Mouse (Mus musculus) NIH3T3 (cell line): ENCODE results near the gene Agtrap.
"Not testable (repeated sequence)": the region's sequence is repeated elsewhere in the genome, so short reads cannot be mapped to it uniquely, and the experiment has no call there.

Experiments
- DNase-seq: peaks from one replicate; pipeline ENCODE4 v3.0.0-alpha.2; 2012; ENCODE audit warnings: low read depth

Agtrap gene

DNA sequence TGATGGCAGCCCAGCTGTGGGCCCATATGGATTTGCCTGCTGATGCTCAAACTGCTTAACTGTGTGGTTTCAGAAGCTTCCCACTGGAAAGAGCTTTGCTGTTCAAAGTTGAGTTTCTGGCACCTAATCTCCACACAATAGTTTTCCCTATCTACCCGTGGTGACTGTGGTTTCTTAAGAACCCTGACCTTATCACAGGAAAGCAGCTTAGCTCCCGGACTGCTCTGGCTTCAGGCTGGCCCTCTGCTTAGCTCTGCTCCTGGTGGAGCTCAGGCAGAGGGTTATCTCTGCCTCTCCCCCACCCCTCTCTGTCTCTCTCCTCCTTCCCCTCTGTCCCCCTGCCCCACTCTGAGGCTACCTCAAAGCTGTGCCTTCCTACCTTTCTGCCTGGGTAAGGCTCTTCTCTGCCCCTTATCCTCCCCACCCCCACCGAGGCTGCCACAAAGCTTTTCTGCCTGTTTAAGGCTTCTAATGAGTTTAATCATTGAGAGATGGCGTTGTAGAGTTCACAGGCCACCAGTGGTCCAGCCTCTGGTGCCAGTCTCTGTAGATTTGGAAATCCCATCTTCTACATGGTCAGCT, 41.3 kb downstream of the Agtrap start:
- no peak for DNase-seq

DNA sequence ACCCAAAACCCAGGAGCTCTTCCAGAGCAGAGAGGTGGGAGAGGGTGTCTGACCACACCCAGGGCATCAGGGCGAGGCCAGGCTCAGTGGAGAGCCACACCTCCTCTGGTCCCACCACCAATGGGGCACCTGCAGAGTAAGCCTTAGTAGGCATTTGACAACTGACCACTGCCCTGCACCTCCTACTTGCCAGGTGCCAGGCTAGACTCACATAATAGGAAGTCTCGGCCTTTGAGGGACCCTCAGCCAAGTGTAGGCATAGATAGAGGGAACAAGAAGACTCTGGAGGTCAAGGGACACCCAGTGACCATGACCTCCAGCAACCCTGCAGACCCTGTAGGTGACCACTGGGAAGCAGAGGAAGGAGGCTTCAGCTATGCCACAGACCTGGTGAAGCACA, 43.7 kb downstream of the Agtrap start:
- DNase-seq, result no peak

DNA sequence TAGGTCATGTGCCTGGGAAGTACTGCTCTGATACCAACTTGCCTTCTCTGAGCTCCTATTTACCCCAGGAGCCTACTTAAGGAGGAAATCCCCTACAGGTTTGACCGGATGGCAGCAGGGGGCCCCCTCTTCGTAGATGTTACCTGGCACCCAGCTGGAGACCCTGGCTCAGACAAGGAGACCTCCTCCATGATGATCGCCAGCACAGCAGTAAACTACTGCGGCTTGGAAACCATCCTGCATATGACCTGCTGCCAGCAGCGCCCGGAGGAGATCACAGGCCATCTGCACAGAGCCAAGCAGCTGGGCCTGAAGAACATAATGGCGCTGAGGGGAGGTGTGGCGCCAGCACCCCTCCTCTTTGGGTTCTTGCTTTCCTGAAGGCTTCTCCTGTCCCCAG, 44.5 kb downstream of the Agtrap start:
- not testable (repeated sequence) for DNase-seq

DNA sequence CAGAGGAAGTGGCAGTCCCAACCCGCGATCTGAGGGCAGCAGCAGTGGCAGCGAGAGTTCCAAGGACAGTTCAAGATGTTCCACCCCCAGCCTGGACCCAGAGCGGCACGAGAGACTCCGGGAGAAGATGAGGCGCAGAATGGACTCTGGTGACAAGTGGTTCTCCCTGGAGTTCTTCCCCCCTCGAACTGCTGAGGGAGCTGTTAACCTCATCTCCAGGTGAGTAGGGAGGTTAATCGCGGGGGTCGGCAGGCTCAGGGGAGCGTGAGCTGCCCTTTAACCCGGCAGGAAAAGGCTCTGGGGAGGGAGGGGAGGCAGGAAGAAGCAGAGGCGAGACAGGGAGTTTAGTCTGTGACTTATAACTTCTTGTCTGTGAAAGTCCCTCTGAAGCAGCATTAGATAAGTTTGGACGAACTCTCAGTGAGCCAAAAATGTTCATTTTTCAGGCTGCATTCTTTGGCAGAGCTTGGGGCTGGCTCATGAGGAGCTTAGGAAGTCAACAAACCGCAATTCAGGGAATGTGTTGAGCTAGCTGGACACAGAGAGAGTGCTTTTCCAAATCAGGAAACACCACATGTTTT, 46.1 kb downstream of the Agtrap start:
- DNase-seq, result peak; percentile 78

DNA sequence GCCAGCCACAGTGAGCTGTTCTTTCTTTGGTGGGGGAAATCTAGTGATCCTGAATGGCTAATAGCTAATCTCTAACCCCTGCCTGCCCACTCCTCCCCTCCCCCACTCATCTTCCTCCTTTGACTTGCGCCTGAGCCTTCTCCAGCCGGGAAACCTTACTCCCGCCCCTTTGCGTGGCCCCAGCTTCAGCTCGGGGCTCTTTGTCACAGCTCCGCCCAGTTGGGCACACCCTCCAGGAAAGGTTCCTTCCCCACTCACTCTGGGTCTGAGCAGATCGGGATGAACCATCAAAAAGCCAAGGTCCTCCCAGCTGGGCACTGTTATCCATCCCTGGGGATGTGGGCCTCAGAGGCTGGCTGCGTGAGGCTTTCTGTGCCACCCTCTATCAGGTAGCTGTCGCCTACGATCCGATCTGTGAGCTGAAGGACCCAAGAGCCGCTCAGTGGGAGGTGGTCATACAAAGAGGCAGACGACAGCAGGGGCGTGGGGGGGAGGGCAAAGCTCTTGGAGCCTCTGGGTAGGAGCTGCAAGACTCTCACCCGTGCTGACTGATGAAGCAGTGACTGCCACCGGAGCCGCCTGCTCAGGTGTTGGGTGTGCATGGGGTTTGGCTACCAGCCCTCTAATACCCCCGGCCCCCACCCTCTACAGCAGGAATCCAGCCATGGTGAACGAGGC, 46.8 kb downstream of the Agtrap start:
- peak; percentile 87 for DNase-seq

DNA sequence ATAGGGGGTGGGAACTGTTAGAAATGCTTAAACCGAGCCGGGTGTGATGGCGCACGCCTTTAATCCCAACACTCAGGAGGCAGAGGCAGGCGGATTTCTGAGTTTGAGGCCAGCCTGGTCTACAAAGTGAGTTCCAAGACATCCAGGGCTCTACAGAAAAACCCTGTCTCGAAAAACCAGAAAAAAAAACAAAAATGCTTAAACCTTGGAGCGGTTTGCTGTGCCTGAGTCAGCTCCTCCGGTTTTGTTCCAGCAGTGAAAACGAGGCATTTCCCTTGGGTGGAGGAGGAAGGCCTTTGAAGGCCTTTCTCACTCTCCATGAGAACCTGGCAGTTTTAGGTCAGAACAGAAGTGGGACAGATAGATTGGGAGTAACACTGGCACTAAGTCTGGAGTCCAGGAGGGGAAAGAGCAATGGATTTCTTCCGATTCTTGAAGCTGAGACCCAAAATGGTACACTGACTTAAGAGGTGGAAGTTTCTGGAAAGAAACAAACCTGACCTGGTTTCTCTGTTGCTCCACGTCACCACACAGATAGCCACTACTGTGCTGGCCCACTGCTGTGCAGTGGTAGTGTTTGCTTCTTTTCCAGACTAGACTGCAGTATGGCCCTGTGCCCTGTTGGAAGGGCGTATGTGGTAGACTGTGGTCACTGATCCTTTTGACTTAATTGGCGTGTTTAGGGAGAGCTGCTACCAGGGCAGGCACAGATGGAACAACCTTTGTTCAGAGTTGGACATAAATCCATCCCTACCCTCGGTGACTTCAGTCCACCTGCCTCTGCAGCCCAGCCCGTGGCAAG, 47.6 kb downstream of the Agtrap start:
- peak; percentile 67 for DNase-seq

DNA sequence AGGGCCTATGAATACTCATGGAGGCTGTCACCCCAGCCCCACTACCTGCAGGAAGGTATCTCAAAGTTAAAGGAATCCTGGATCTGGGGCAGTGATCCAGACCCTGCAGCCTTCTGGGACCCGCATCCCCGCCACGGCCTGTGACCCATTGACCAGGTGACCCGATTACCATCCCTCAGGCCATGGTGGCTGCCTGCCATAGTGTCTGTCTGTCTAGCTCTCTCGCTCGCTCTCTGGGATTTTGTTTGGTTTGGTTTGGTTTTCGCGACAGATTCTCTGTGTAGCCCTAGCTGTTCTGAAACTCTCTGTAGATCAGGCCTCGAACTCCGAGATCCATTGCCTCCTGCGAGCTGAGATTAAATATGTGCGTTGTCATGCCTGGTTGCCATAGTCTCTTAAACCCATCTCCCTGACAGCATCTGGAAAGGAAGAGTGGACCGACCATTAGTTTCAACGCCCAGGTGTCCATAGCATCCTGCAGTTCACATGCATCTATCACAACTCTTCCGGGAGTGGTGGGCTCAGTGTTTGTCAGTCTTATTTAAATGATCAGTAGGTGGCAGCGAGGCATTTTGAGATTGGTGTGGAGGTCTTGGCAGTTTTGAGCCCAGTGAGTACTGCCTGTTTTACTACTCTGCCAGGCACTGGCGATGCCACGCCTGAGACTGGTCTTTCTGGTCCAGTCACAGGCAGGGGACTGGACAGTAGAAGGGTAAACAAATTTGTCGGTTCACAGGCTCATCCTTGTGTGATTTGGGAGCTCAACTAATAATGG, 48.4 kb downstream of the Agtrap start:
- peak; percentile 23 for DNase-seq

DNA sequence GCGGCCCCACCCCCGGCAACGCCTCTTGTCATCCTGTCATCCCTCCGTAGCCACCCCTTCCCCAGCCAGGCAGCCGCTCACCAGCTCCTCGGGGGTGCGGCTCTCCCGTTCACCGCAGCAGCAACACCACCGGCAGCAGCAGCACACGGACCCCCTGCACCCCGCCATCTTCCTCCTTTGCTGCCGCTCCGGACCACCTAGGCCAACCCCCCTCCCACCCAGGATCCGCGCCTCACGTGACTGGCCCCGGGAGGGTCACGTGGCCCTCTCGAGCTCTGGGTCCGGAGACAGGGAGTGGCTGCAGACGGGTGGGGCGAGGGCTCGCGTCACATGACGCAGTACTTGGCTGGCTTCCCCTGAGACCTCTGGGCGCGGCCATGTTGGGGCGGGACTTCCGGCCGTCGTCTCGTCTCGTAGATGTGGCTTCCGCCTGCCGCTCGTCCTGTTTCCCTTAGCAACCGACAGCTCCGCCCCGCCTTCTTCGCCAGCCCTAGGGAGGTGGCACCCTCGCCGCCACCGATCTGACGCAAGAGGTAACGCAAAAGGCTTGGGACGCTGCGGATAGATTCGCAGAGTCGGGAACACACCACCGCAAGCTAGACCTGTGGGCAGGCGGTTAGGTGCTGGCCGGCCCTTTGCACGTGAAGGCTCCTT, 49.1 kb downstream of the Agtrap start, which contains the start of the genes Clcn6 and Mthfr:
Clcn6 (minus strand) TSS at position 222 of the 654 bp plus-strand sequence.
Mthfr (plus strand) TSS at position 478 of the 654 bp plus-strand sequence.
- peak; percentile 99 for DNase-seq

DNA sequence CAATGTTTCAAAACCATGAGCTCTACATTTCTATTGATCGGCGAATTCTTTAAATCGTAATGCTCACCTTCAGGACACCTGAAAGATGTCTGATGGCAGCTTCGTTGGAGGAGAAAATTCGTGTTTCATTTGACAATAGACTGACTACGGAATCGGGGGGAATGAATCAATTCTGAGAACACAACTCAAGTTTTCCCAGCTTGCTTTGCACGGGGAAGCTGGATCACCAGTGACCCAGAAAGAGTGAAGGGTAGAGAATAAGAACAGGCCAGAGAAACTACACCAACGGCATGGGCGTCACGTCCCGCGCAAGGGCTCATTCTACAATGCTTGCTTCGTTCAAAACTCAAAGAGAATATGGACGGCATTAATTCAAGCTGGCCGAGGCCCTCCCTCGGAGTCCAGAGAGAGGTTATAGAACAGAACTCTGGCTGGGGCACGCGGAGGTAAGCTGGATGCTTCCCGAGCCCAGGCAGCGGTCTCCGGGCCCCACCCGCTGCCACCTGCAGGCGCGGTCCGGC, 49.7 kb downstream of the Agtrap start:
- DNase-seq, result no peak

DNA sequence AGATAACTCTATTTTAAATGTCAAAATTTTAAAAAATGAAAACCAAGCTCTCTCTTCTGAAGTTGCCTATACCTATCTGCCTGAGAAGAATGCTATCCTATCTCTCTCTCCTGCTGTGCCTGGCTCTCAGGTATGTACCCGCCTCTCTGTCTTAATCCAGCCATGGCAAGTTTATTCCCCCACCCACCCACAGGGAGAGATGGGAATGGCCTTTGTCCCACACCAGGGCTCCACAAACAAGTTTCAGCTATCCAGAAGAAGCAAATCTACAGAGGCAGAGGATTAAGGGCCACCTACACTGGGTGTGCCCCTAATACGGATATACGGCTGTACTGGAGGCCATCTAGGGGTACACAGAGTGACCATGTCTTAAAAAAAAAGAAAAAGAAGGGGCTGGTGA, 52.4 kb downstream of the Agtrap start:
- DNase-seq, result no peak

DNA sequence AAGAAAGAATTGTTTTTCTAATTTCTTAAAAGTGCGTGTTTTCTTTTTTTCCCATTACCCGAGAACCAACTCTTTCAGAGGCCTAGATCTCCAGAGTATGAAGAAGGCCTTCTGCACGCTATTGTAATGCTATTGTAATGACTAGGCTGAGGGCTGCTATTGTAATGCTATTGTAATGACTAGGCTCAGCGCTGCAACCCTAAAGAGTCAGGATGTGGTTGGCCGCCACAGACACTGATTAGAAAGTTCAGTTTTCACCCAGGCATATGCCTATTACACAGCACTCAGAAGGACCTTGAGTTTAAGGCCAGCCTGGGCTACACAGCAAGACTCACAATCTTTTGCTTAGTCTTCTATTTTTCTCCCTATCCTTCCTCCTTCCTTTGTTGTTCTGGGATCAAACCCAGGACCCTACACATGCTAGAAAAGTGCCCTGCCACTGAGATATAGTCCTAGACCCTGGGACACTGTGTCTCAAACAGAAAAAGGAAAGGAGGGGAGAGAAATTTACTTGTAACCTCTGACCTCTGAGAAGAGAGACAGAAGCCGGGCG, 53.9 kb downstream of the Agtrap start:
- no peak for DNase-seq

DNA sequence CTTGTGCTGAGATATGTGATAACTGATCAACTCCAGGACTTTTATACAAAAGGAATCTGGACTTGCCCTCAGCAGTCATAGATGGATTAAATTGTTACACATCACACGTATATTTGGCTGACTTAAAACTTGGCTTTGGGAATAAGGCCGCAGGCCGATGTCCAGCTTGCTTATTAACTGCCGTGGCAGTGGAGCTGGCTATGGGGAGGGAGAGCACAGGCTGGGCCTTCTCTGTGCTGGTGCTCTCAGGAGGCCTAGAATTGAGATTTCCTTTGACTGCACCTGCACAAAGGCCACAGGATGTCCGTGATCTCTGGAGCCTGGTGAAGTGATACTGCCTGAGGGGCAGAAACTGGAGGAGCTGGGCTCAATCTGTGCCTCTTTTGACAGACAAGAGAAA, 57.3 kb downstream of the Agtrap start:
- DNase-seq, result no peak

DNA sequence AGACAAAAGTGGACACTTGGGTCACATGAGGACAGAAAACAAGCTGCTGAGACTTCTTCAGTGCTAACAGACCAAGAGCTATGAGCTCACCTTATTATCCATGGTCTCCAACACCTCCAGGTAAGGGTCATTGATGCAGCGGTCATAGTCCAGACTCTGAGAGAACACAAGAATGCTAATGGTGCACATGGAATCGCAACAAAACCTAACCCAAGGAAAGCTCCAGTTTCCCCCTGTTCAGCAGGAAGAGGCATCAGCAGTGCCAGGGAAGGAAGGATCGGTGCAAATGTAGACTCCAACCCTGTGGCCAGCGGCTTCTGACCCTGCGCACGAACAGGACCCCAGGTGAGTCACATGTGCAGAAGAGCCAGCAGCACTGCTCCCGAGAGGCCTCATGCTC, 58.5 kb downstream of the Agtrap start:
- DNase-seq, result no peak
